Mouse (Mus musculus): Measurements from ENCODE around the gene Hist1h4b. TPM values are rescaled to one million over a fixed set of nuclear protein-coding genes. Genes with fewer than 3 reads are reported as not detected.
"Not testable (repeated sequence)": the region's sequence is repeated elsewhere in the genome, so short reads cannot be mapped to it uniquely, and the experiment has no call there.

Gene Hist1h4b
- total and polyA plus RNA-seq, 3 experiments = 3.9 to 65.2 (median 64.3) TPM

GRCm38 (mm10) chr13:23757211-23757773 lies 479 bp downstream of the Hist1h4b start:
- DNase-seq = no peak

- no peak for DNase-seq
These were observed 1.1 kb downstream of the Hist1h4b start for GRCm38 (mm10) chr13:23757921-23758320.

GRCm38 (mm10) chr13:23759251-23759771 lies 2.5 kb downstream of the Hist1h4b start:
- DNase-seq = no peak

- no peak for DNase-seq
These were observed 3.1 kb downstream of the Hist1h4b start for GRCm38 (mm10) chr13:23759916-23760239.

- DNase-seq = no peak
These were observed 3.6 kb downstream of the Hist1h4b start for GRCm38 (mm10) chr13:23760240-23760971.

- DNase-seq = peak; percentile 98
These were observed 4.4 kb downstream of the Hist1h4b start, which contains the start of gene Hist1h4a for GRCm38 (mm10) chr13:23760972-23761864. Gene Hist1h4a, minus strand, starts transcription at chr13:23761230.

- DNase-seq = peak; percentile 85
These were observed 5.3 kb downstream of the Hist1h4b start, which contains the start of gene Hist1h3a for GRCm38 (mm10) chr13:23761871-23762821. Gene Hist1h3a, minus strand, starts transcription at chr13:23762386.

GRCm38 (mm10) chr13:23763242-23763585 lies 6.4 kb downstream of the Hist1h4b start:
- no peak for DNase-seq

- DNase-seq = peak; percentile 89
These were observed 6.9 kb downstream of the Hist1h4b start, which contains the start of gene Hist1h1a for GRCm38 (mm10) chr13:23763586-23764323. Gene Hist1h1a, plus strand, starts transcription at chr13:23763666.

GRCm38 (mm10) chr13:23764324-23765171 lies 7.7 kb downstream of the Hist1h4b start:
- no peak for DNase-seq

- no peak for DNase-seq
These were observed 8.3 kb downstream of the Hist1h4b start for GRCm38 (mm10) chr13:23765172-23765513.

GRCm38 (mm10) chr13:23766772-23767171 lies 10.0 kb downstream of the Hist1h4b start:
- peak; percentile 39 for DNase-seq

GRCm38 (mm10) chr13:23768834-23769397 lies 12.1 kb downstream of the Hist1h4b start:
- DNase-seq = no peak

GRCm38 (mm10) chr13:23769613-23770012 lies 12.8 kb downstream of the Hist1h4b start, which contains the start of gene Trim38:
Gene Trim38, plus strand, starts transcription at chr13:23769913.
- DNase-seq = not testable (repeated sequence)

- peak; percentile 52 for DNase-seq
These were observed 15.9 kb downstream of the Hist1h4b start for GRCm38 (mm10) chr13:23772561-23773313.

GRCm38 (mm10) chr13:23778339-23778738 lies 21.5 kb downstream of the Hist1h4b start:
- no peak for DNase-seq

- no peak for DNase-seq
These were observed 22.2 kb downstream of the Hist1h4b start for GRCm38 (mm10) chr13:23779025-23779424.

GRCm38 (mm10) chr13:23792520-23792919 lies 35.7 kb downstream of the Hist1h4b start:
- DNase-seq = peak; percentile 41
